Mouse (Mus musculus) CH12.LX (cell line): ENCODE measurements around the gene Ly6g6c. TPM values are rescaled to one million over a fixed set of nuclear protein-coding genes. Genes with fewer than 3 reads are reported as not detected.
A peak's percentile ranks its signal among the peaks of the same experiment; 100 is the strongest.

Experiments used
- DNase-seq: peaks from one replicate; pipeline ENCODE4 v3.0.0-alpha.2; 2013; ENCODE audit errors: extremely low read depth
- H3K27ac ChIP-seq: 2 replicates; pipeline ENCODE4 v1.5.1; 2012; ENCODE audit warnings: low read depth, mild to moderate bottlenecking, control low read depth, moderate library complexity; ENCODE audit not compliant: insufficient read depth
- H3K27me3 ChIP-seq: replicated peaks from 2 replicates; pipeline ENCODE3; 2012; ENCODE audit warnings: inconsistent platforms
- H3K36me3 ChIP-seq, 2 experiments: replicated peaks in 1 of 2; 2 replicates each; pipeline versions ENCODE3 to v1.6.1; 2012; ENCODE audit warnings: inconsistent platforms in 1 of 2, low read length in 1 of 2, mild to moderate bottlenecking in 1 of 2, mixed read lengths in 1 of 2, moderate library complexity in 1 of 2; ENCODE audit not compliant: control insufficient read depth in 1 of 2, insufficient read depth in 1 of 2
- H3K4me1 ChIP-seq, 2 experiments: 2 replicates each; pipeline ENCODE4 v1.6.1; 2012; ENCODE audit warnings: inconsistent platforms in 1 of 2, moderate library complexity in 1 of 2; ENCODE audit not compliant: insufficient read depth in 2 of 2, control insufficient read depth in 1 of 2
- H3K4me2 ChIP-seq: 2 replicates; pipeline ENCODE4 v1.6.1; 2012; ENCODE audit warnings: low read depth, mild to moderate bottlenecking, control low read depth; ENCODE audit not compliant: poor library complexity, insufficient read depth, severe bottlenecking
- H3K4me3 ChIP-seq, 3 experiments: fragments of 150-350 bp in 1 of 3; sonication (generic) in 1 of 3; replicated peaks in 1 of 3; 2 replicates each; pipeline versions ENCODE3 to v1.5.1; 2011 to 2012; ENCODE audit warnings: low read depth in 2 of 3, low read length in 2 of 3, mild to moderate bottlenecking in 2 of 3, moderate library complexity in 2 of 3, control low read depth in 1 of 3, improper control_type of control experiment in 1 of 3, inconsistent platforms in 1 of 3, mixed read lengths in 1 of 3; ENCODE audit not compliant: poor library complexity in 1 of 3
- H3K79me2 ChIP-seq: replicated peaks from 2 replicates; pipeline ENCODE4 v1.6.1; 2012; ENCODE audit warnings: mild to moderate bottlenecking, moderate library complexity; ENCODE audit not compliant: control insufficient read depth, poor library complexity, insufficient read depth, severe bottlenecking; ENCODE audit errors: extremely low read depth
- H3K9ac ChIP-seq: 2 replicates; pipeline ENCODE4 v1.6.1; 2012; ENCODE audit warnings: low read depth, mild to moderate bottlenecking, control low read depth, moderate library complexity; ENCODE audit not compliant: insufficient read depth
- H3K9me3 ChIP-seq: replicated peaks from 2 replicates; pipeline ENCODE3; 2012; ENCODE audit warnings: low read length, inconsistent platforms, mixed read lengths
- CHD1 ChIP-seq: IDR thresholded peaks from 2 replicates; pipeline ENCODE4 v1.6.1; 2012; ENCODE audit warnings: low read depth, low read length, improper control_type of control experiment, inconsistent platforms
- GABPA ChIP-seq: IDR thresholded peaks from 2 replicates; pipeline ENCODE4 v1.6.1; 2012; ENCODE audit warnings: low read depth, low read length, improper control_type of control experiment, inconsistent platforms; ENCODE audit not compliant: insufficient replicate concordance
- HCFC1 ChIP-seq: IDR thresholded peaks from 2 replicates; pipeline ENCODE4 v1.6.1; 2012; ENCODE audit warnings: low read depth, mild to moderate bottlenecking, inconsistent platforms, low read length, improper control_type of control experiment
- JUN ChIP-seq: IDR thresholded peaks from 2 replicates; pipeline ENCODE4 v1.6.1; 2011; ENCODE audit warnings: low read depth, mild to moderate bottlenecking, low read length, improper control_type of control experiment, moderate library complexity; ENCODE audit not compliant: insufficient read depth
- NELFE ChIP-seq: IDR thresholded peaks from 2 replicates; pipeline ENCODE4 v1.6.1; 2011; ENCODE audit warnings: low read depth, low read length, improper control_type of control experiment
- PAX5 ChIP-seq: IDR thresholded peaks from 2 replicates; pipeline ENCODE4 v1.6.1; 2012; ENCODE audit warnings: low read length, inconsistent platforms, mixed read lengths
- POLR2AphosphoS2 ChIP-seq: IDR thresholded peaks from 2 replicates; pipeline ENCODE4 v1.6.1; 2011; ENCODE audit warnings: low read depth, low read length, improper control_type of control experiment
- SIN3A ChIP-seq: IDR thresholded peaks from 2 replicates; pipeline ENCODE4 v1.6.1; 2012; ENCODE audit warnings: low read length, improper control_type of control experiment, inconsistent platforms
- TCF12 ChIP-seq: IDR thresholded peaks from 2 replicates; pipeline ENCODE4 v1.6.1; 2014; ENCODE audit warnings: low read depth, mild to moderate bottlenecking, inconsistent platforms, low read length, improper control_type of control experiment
- UBTF ChIP-seq: IDR thresholded peaks from 2 replicates; pipeline ENCODE4 v1.6.1; 2012; ENCODE audit warnings: low read depth, mild to moderate bottlenecking, inconsistent platforms, low read length, improper control_type of control experiment, moderate library complexity
- USF2 ChIP-seq: conservative IDR thresholded peaks from 2 replicates; pipeline ENCODE4 v1.6.1; 2011; ENCODE audit warnings: low read depth, low read length, improper control_type of control experiment
- ZMIZ1 ChIP-seq: IDR thresholded peaks from 2 replicates; pipeline ENCODE4 v1.6.1; 2012; ENCODE audit warnings: low read depth, mild to moderate bottlenecking, inconsistent platforms, low read length, improper control_type of control experiment
- ZNF384 ChIP-seq: IDR thresholded peaks from 2 replicates; pipeline ENCODE4 v1.6.1; 2012; ENCODE audit warnings: low read depth, low read length, improper control_type of control experiment, inconsistent platforms
- dilution Hi-C: fragments of 300-500 bp; cut with MboI; formaldehyde crosslinking; loops from 2 replicates; pipeline ENCODE4 v1.14.3; 2020; ENCODE audit warnings: low sequenced_read_pairs; ENCODE audit not compliant: extremely low pct_unique_long_range_greater_than_20kb, extremely low pct_ligation_motif_present
- in situ Hi-C: fragments of 300-500 bp; cut with MboI; formaldehyde crosslinking; loops from 3 replicates; pipeline ENCODE4 v1.14.3; 2019; ENCODE audit warnings: low sequenced_read_pairs, low pct_ligation_motif_present, low pct_unique_long_range_greater_than_20kb, mixed read lengths
- polyA plus RNA-seq: library from polyadenylated mRNA; unstranded; fragments of >175 nt; gene quantifications from 2 replicates; pipeline ENCODE4 v1.2.1, GENCODE M21; 2012; ENCODE audit warnings: low read depth; ENCODE audit not compliant: insufficient read length
- total RNA-seq, 2 experiments: library from RNA; depleted of rRNA; stranded (reverse); fragments of 300-350 nt in 1 of 2; fragments of >200 nt in 1 of 2; gene quantifications; 2 replicates each; pipeline ENCODE4 v1.2.3; 2012 to 2014

Ly6g6c gene
- total and polyA plus RNA-seq, 3 experiments: 0.30 TPM; not detected in 2

DNA sequence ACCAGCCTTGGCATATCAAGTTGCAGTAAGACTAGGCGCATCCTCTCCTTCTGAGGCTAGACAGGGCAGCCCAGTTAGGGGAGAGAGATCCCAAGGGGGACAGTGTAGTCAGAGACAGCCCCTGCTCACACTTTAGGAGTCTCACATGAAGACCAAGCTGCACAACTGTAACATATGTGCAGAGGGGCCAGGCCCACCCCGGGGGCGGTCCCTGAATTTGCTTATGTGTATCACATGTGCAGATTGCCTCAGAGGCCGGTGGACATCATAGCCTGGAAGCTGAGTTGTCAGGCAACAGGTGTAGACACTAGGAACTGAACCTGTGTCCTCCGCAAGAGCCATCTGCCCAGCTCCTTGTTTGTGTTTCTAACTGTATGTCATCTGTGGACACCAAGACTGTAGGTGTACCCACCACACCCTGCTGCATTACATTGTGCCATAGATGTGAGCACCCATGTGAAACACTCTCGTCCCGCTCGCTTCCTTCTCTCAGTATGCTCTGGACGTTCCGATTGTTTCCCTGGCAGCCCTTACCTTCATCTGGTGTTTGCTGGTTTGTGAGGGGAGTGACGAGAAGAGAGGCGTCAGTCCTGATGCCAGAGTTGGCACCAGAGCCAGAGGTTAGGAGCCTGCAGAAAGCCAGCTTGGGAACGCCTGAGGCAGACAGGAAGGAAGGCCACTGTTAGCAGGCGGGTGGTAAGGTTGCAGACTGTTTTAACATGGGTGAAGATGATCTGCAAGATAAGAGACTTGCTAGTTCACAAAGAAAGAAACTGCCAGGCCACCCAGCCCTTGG is 27.4 kb downstream of the Ly6g6c start:
- in situ Hi-C loops: no loop called here
- H3K79me2 ChIP-seq: no peaks in the 10 kb centered on the region; the same call in 1 of the 2 replicates
- no peak overlapping the region for H3K4me2 ChIP-seq
- TF ChIP-seq NELFE (no peak), GABPA (no peak), TCF12 (no peak), UBTF (no peak), HCFC1 (no peak), SIN3A (no peak), PAX5 (no peak), CHD1 (no peak), ZMIZ1 (no peak), JUN (no peak), POLR2AphosphoS2 (no peak)
- no peak overlapping the region for H3K9ac ChIP-seq
- H3K9me3 ChIP-seq: no peaks in the 10 kb centered on the region
- DNase-seq: no peak
- H3K27ac ChIP-seq: no peak overlapping the region
- peaks cover 3% of the 10 kb centered on the region for H3K27me3 ChIP-seq
- H3K4me1 ChIP-seq: peaks cover 3 to 20% of the 10 kb centered on the region in 2 experiments
- dilution Hi-C loops: no loop called here
- no peak overlapping the region for H3K4me3 ChIP-seq
- peaks cover 37 to 66% of the 10 kb centered on the region in 2 experiments for H3K36me3 ChIP-seq

DNA sequence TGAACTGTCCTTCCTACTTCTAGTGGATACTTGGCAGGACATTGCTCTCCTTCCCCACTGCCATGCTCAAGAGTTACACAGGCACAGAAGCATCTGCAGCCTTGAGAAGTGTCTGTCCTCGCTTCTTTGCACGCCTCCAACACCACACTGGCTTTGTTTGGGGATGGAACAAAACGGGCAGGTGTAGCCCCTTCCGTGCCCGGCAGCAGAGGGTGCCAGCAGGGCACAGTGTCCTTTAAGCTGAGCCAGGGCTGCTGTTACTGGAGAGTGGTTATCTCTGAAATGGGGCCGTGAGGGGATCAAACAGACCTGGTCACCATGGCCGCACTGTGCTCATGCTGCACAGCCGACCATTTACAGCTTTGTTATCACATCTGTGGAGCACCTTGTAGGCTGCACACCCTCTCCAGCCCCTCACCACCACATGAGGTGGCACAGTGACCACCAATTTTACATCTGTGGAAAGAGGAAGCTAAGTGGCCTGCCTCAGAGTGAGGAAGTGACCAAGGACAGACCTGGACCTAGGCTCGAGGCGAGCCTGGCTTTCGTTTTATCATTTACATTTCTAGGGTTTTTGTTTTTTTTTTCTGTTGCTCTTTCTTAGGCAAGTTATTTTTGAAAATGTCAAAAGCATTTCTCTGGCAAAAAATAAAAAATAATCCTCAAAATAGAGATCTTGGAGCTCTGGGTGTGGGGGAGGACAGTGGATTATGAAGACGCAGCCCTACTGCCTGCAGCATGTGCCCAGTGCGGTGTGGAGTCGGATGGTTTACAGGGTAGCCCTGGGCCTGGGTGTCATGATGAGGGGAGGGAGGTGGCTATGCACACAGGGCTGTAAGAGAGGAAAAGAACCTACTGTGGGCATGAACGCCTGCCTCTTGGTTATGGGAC is 29.5 kb downstream of the Ly6g6c start:
- dilution Hi-C loops: no loop called here
- no peaks in the 10 kb centered on the region for H3K27me3 ChIP-seq
- DNase-seq: no peak
- H3K36me3 ChIP-seq: peaks cover 42 to 85% of the 10 kb centered on the region in 2 experiments
- H3K4me1 ChIP-seq: peaks cover 3 to 20% of the 10 kb centered on the region in 2 experiments
- H3K79me2 ChIP-seq: no peaks in the 10 kb centered on the region; the same call in 1 of the 2 replicates
- H3K9ac ChIP-seq: no peak overlapping the region
- no peak overlapping the region for H3K4me3 ChIP-seq
- no peak for TF ChIP-seq PAX5
- TF ChIP-seq ZNF384: peak; percentile 20; the same call in 1 of the 2 replicates
- TF ChIP-seq USF2: no peak
- TF ChIP-seq, all 38 proteins: peak for 1
- no peaks in the 10 kb centered on the region for H3K9me3 ChIP-seq
- in situ Hi-C loops: no loop called here
- H3K4me2 ChIP-seq: no peak overlapping the region
- H3K27ac ChIP-seq: no peak overlapping the region
